Mouse (Mus musculus): ENCODE measurements around the gene Klhl25.

DNA sequence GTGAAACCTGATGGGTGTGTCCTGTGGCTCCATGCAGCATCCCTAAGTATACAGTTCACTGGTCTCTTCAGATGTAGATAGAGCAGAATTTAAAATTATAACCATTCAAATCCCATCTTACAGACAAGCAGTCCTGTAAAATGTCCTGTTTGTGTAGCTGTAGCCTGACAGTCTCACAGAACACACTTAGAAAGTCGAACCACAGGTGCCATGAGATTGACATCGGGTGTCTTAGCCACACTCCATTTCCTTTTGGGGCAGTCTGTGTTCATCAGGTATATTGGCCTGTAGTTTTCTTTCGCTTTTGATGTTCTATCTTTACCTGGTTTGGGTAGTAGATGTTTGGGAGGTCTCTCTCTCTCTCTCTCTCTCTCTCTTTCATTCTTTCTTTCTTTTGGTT lies 33.7 kb downstream of the Klhl25 start:
- no peak for TF ChIP-seq POLR2A (IDR thresholded peaks at IDR 0.05; ENCODE audit: low read depth, low read length)
- TF ChIP-seq CTCF (IDR thresholded peaks at IDR 0.05; ENCODE audit: extremely low read depth, insufficient read length, insufficient replicate concordance, low read depth, low read length) = no peak
